Mouse (Mus musculus): ENCODE results near the gene Usp49.

DNA sequence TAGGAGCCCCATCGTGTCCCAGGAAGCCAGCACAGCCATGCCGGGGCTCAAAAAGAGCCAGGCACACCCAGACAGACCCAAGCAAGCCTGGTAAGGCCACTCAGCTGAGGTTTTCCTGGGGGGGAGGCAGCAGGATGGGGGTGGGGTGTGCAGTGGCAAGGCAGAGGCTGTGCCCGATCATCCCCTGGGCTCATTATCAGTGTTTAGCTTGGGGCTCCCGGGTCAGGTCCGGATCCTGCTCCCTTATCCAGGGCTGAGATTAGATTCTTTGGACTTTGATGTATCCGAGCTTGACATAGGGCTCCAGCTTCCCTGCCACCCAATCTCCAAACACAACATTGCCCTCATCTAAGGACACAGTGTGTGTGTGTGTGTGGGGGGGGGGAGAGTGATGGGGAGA is 81.4 kb downstream of the Usp49 start:
- TF ChIP-seq CTCF (IDR thresholded peaks at IDR 0.05; ENCODE audit: low read depth) (no peak), EP300 (IDR thresholded peaks at IDR 0.05; ENCODE audit: low read depth) (no peak)
